Mouse (Mus musculus) cerebellum, postnatal 14 days (tissue): ENCODE data around the gene Prps2.
"Not testable (repeated sequence)": the region's sequence is repeated elsewhere in the genome, so short reads cannot be mapped to it uniquely, and the experiment has no call there.

Source experiments
- DNase-seq, 2 experiments: peaks; one replicate each; pipeline ENCODE4 v3.0.0; 2021; ENCODE audit warnings: mixed read lengths in 2 of 2

The Prps2 gene

DNA sequence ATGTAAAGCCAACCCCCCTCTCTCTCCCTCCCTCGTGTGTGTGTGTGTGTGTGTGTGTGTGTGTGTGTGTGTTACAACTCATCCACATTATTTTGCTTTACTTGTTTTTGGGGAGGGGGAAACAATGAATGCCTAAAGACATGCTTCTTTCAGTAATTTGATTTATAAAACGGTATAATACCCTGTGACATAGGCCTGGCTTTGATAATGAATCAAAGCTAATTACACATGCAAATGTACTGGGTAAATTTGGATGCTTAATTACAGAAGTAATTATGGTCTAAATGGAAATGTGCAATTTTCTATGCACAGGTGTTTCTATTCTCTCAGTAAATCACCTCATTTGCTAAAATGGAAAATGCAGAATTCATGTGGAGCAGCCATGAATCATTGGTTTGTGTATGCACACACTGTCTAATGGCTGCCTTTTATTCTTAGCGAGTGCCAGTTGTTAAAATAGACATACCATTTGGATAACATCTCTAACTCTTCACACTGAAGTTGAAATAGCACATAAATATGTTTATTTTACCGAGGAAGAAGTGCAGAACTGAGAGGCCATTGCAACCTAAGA, 61.2 kb downstream of the Prps2 start:
- no peak for DNase-seq

- no peak for DNase-seq
Observed at GRCm38 (mm10) chrX:167318819-167319396, 63.6 kb downstream of the Prps2 start.

- DNase-seq = no peak
Observed at GRCm38 (mm10) chrX:167315766-167316165, 66.8 kb downstream of the Prps2 start.

DNA sequence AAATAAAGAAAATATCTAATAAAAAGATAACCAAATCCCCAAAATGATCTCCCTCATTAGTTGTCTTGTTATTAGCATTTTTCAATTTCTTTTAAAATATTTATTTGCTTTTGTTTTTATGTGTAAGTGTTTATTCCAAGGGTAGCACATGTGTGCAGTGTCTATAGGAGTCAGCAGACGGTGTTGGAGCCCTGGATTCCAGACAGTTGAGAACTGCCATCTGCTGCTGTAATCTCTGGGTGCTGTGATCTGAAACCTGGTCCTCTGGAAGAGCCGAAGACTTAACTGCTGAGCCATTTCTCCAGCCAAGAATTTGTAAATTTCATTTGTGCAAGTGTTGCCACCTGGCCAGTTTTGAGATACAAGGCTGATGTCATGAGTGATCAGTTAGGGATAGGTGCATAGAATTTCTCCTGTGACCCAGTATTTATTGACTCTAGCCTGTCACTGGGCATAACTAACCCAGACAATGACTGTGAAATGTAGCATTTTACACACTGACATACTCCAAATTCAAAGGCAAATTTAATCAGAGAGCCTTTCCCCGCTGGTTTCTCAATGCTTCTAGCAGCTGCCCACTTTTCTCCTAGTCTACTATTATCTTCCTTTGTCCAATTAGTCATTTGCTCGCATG, 67.3 kb downstream of the Prps2 start:
- no peak for DNase-seq

DNA sequence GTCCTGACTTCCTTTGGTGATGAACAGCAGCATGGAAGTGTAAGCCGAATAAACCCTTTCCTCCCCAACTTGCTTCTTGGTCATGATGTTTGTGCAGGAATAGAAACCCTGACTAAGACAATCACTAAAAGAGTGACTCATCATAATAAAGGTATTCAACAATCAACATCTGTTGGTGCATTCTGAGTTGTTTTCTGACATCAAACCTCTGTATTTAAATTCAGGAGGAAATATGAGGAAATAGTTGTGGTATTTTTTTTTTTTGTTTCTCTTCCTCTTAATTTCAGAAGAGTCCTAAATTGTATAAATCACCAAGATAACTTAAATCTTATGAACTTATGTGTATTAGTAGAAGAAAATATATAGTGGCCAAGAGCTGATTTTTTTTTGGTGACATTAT, 80.5 kb downstream of the Prps2 start:
- not testable (repeated sequence) for DNase-seq
